Mouse (Mus musculus) stomach, embryonic 16.5 days (tissue): ENCODE results near the gene Aebp2. TPM values are rescaled to one million over a fixed set of nuclear protein-coding genes. Genes with fewer than 3 reads are reported as not detected.

ENCODE experiments used
- ATAC-seq: fragments of 200-750 bp; cut with Nextera tagmentation; 2 replicates; pipeline ENCODE4 v1.8.0; 2017; ENCODE audit warnings: moderate number of reproducible peaks, moderate TSS enrichment; ENCODE audit not compliant: insufficient read depth, low FRiP score
- H3K27ac ChIP-seq: fragments of 300-500 bp; sonication (generic); 2 replicates; pipeline ENCODE4 v1.5.1; 2014; ENCODE audit warnings: low read length
- H3K27me3 ChIP-seq: fragments of 300-500 bp; sonication (generic); 2 replicates; pipeline ENCODE4 v1.6.1; 2014; ENCODE audit warnings: low read length, control low read depth, mixed read lengths; ENCODE audit not compliant: control insufficient read depth, insufficient read depth
- H3K36me3 ChIP-seq: fragments of 300-500 bp; sonication (generic); 2 replicates; pipeline ENCODE4 v1.6.1; 2014; ENCODE audit warnings: low read length; ENCODE audit not compliant: control insufficient read depth, insufficient read depth
- H3K4me1 ChIP-seq: fragments of 300-500 bp; sonication (generic); 2 replicates; pipeline ENCODE4 v1.6.1; 2014; ENCODE audit warnings: low read length, control low read depth, mixed read lengths; ENCODE audit not compliant: control insufficient read depth, insufficient read depth
- H3K4me2 ChIP-seq: fragments of 300-500 bp; sonication (generic); 2 replicates; pipeline ENCODE4 v1.6.1; 2014; ENCODE audit warnings: low read depth, low read length, mixed read lengths
- H3K4me3 ChIP-seq: fragments of 300-500 bp; sonication (generic); replicated peaks from 2 replicates; pipeline ENCODE4 v1.5.1; 2014; ENCODE audit warnings: mild to moderate bottlenecking, low read length
- H3K9ac ChIP-seq: fragments of 300-500 bp; sonication (generic); 2 replicates; pipeline ENCODE4 v1.6.1; 2014; ENCODE audit warnings: low read length
- H3K9me3 ChIP-seq: fragments of 300-500 bp; sonication (generic); replicated peaks from 2 replicates; pipeline ENCODE4 v1.6.1; 2016; ENCODE audit warnings: low read length, control low read depth; ENCODE audit not compliant: control insufficient read depth
- WGBS: fragments of 180-500 bp; shearing (Covaris S2); extraction: QIAGEN DNeasy Blood & Tissue Kit; methylation state at CpG from one replicate; pipeline ENCODE4 v1.1.7; 2014; 5-methylcytosine and 5-hydroxymethylcytosine counted together
- polyA plus RNA-seq: library from polyadenylated mRNA; unstranded; fragments of >200 nt; fragmentation: Nextera tagmentation; extraction: Ambion mirVana; gene quantifications from 2 replicates; pipeline ENCODE4 v1.2.1, GENCODE M21; 2015

Aebp2 gene
- polyA plus RNA-seq, 1 experiment from 2014 or later: 11.9 TPM

DNA sequence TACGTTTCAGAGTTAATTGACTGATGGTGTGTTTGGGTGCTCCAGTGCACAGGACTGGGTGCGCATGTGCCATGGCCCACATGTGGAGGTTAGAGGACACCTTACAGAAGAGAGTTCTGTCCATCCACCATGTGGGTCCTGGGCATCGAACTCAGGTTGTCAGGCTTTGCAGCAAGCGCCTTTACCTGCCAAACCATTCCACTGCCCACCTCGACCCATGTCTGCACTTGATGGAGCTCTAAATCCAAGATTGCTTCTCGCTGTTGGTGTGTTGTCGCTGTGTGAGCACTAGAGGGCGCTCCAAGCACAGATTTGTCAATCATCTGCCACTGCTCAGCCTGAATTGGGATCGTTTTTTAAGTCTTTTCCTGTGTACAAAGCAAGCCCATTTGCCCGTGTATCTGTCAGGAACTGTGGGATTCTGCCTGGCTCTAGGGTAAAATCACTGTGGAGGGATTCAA is 92.5 kb downstream of the Aebp2 start:
- Histone ChIP-seq H3K36me3 (no peaks in the 10 kb centered on the region), H3K27ac (no peak overlapping the region), H3K4me2 (no peak overlapping the region), H3K4me3 (no peak overlapping the region), H3K9me3 (no peaks in the 10 kb centered on the region), H3K9ac (no peak overlapping the region), H3K27me3 (no peaks in the 10 kb centered on the region), H3K4me1 (no peaks in the 10 kb centered on the region)
- 20% methylated on average over 10 of the region's 10 CpGs for WGBS
- peak; percentile 37; the same call in 1 of the 2 replicates for ATAC-seq

DNA sequence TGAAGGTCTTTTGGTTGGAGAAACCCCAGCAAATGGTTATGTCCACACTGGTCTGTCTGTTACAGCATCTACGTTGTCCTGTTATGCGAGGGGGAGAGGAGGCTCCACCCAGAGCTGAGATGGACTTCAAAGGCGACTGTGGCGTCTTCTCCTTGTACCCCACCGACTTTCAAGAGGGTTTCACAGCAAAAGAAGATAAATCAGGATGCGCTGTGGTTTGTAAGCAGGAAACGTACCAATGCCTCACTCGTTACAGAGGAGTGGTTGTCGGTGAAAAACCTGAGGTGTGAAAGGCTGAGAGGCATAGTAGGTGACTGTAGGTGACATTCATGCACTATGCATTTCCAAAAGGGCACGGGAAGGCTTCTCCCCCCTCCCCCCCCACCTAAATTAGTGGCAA is 99.6 kb downstream of the Aebp2 start:
- 74% methylated on average over 10 of the region's 10 CpGs for whole genome bisulfite sequencing
- H3K4me2 ChIP-seq: no peak overlapping the region
- H3K27me3 ChIP-seq: no peaks in the 10 kb centered on the region
- no peak overlapping the region for H3K9ac ChIP-seq
- no peak overlapping the region for H3K4me3 ChIP-seq
- no peaks in the 10 kb centered on the region for H3K9me3 ChIP-seq
- no peak overlapping the region for H3K27ac ChIP-seq
- no peaks in the 10 kb centered on the region for H3K4me1 ChIP-seq
- no peak for ATAC-seq
- no peaks in the 10 kb centered on the region for H3K36me3 ChIP-seq

Other genes starting within 250 kb of the Aebp2 start
- 35.0 and 39.0 TPM in 2 replicates for gene Plekha5, start 198.6 kb upstream of the Aebp2 start, polyA plus RNA-seq
- not detected in 2 replicates for gene Gm11077, start 106.6 kb downstream of the Aebp2 start, polyA plus RNA-seq